Mouse (Mus musculus) forebrain, embryonic 14.5 days (tissue): ENCODE results near the gene Tbc1d8. TPM values are rescaled to one million over a fixed set of nuclear protein-coding genes. Genes with fewer than 3 reads are reported as not detected.

Experiments used
- ATAC-seq: fragments of 200-750 bp; cut with Nextera tagmentation; 2 replicates; pipeline ENCODE4 v1.8.0; 2017; ENCODE audit warnings: mild to moderate bottlenecking, moderate library complexity
- DNase-seq: peaks from one replicate; pipeline ENCODE4 v3.0.0-alpha.2; 2015; ENCODE audit warnings: low spot score
- H3K27ac ChIP-seq: fragments of 300-500 bp; sonication (generic); 2 replicates; pipeline ENCODE4 v1.5.1; 2014; ENCODE audit warnings: low read depth, mild to moderate bottlenecking, control low read depth, low read length, moderate library complexity
- H3K27me3 ChIP-seq: fragments of 300-500 bp; sonication (generic); replicated peaks from 2 replicates; pipeline ENCODE4 v1.6.1; 2014; ENCODE audit warnings: low read length, control low read depth, mixed read lengths; ENCODE audit not compliant: control insufficient read depth, insufficient read depth
- H3K36me3 ChIP-seq: fragments of 300-500 bp; sonication (generic); 2 replicates; pipeline ENCODE4 v1.6.1; 2014; ENCODE audit warnings: low read length, control low read depth; ENCODE audit not compliant: control insufficient read depth, insufficient read depth
- H3K4me1 ChIP-seq: fragments of 300-500 bp; sonication (generic); 2 replicates; pipeline ENCODE4 v1.6.1; 2014; ENCODE audit warnings: antibody characterized with exemption, low read length, control low read depth; ENCODE audit not compliant: control insufficient read depth, insufficient read depth
- H3K4me2 ChIP-seq: fragments of 300-500 bp; sonication (generic); 2 replicates; pipeline ENCODE4 v1.6.1; 2014; ENCODE audit warnings: mild to moderate bottlenecking, control low read depth, low read length
- H3K4me3 ChIP-seq: fragments of 300-500 bp; sonication (generic); 2 replicates; pipeline ENCODE4 v1.5.1; 2014; ENCODE audit warnings: low read depth, low read length, control low read depth
- H3K9ac ChIP-seq: fragments of 300-500 bp; sonication (generic); 2 replicates; pipeline ENCODE4 v1.6.1; 2014; ENCODE audit warnings: mild to moderate bottlenecking, low read length, control low read depth, moderate library complexity
- H3K9me3 ChIP-seq: fragments of 300-500 bp; sonication (generic); replicated peaks from 2 replicates; pipeline ENCODE4 v1.6.1; 2016; ENCODE audit warnings: low read length, control low read depth, mixed read lengths; ENCODE audit not compliant: control insufficient read depth
- WGBS: fragments of 180-500 bp; shearing (Covaris S2); extraction: QIAGEN DNeasy Blood & Tissue Kit; methylation state at CpG from one replicate; pipeline ENCODE4 v1.1.7; 2014; 5-methylcytosine and 5-hydroxymethylcytosine counted together
- polyA plus RNA-seq: library from polyadenylated mRNA; unstranded; fragments of >200 nt; fragmentation: Nextera tagmentation; extraction: Ambion mirVana; gene quantifications from 2 replicates; pipeline ENCODE4 v1.2.1, GENCODE M21; 2014

Gene Tbc1d8
- polyA plus RNA-seq, 1 experiment from 2014 or later = 4.7 TPM

GRCm38 (mm10) chr1:39388163-39388562 lies 90.4 kb downstream of the Tbc1d8 start:
- DNase-seq (no peak), ATAC-seq (no peak)
- Histone ChIP-seq H3K9me3 (no peaks in the 10 kb centered on the region), H3K9ac (no peak overlapping the region), H3K4me1 (no peaks in the 10 kb centered on the region), H3K27ac (peak overlapping the region; percentile 9; the same call in 1 of the 2 replicates), H3K36me3 (no peaks in the 10 kb centered on the region), H3K4me2 (no peak overlapping the region), H3K27me3 (no peaks in the 10 kb centered on the region), H3K4me3 (no peak overlapping the region)
- WGBS = 84% methylated on average over 2 of the region's 2 CpGs

- H3K9ac ChIP-seq = no peak overlapping the region
- H3K4me3 ChIP-seq = no peak overlapping the region
- peak overlapping the region; percentile 9; the same call in 1 of the 2 replicates for H3K27ac ChIP-seq
- ATAC-seq (no peak), DNase-seq (peak; percentile 47)
- H3K27me3 ChIP-seq = no peaks in the 10 kb centered on the region
- H3K36me3 ChIP-seq = no peaks in the 10 kb centered on the region
- no peak overlapping the region for H3K4me2 ChIP-seq
- no peaks in the 10 kb centered on the region for H3K9me3 ChIP-seq
- WGBS = 80% methylated on average over 4 of the region's 4 CpGs
- no peaks in the 10 kb centered on the region for H3K4me1 ChIP-seq
Observed at GRCm38 (mm10) chr1:39387497-39387896, 91.1 kb downstream of the Tbc1d8 start.

- no peaks in the 10 kb centered on the region for H3K9me3 ChIP-seq
- H3K4me3 ChIP-seq = no peak overlapping the region
- no peaks in the 10 kb centered on the region for H3K27me3 ChIP-seq
- 86% methylated on average over 3 of the region's 3 CpGs for WGBS
- H3K27ac ChIP-seq = no peak overlapping the region
- no peaks in the 10 kb centered on the region for H3K36me3 ChIP-seq
- DNase-seq (no peak), ATAC-seq (no peak)
- H3K4me1 ChIP-seq = no peaks in the 10 kb centered on the region
- H3K9ac ChIP-seq = no peak overlapping the region
- H3K4me2 ChIP-seq = no peak overlapping the region
Observed at GRCm38 (mm10) chr1:39386456-39386855, 92.1 kb downstream of the Tbc1d8 start.

- Histone ChIP-seq H3K36me3 (no peaks in the 10 kb centered on the region), H3K4me3 (no peak overlapping the region), H3K9ac (no peak overlapping the region), H3K4me2 (no peak overlapping the region), H3K27me3 (no peaks in the 10 kb centered on the region), H3K9me3 (no peaks in the 10 kb centered on the region), H3K27ac (no peak overlapping the region), H3K4me1 (no peaks in the 10 kb centered on the region)
- DNase-seq (no peak), ATAC-seq (no peak)
- 85% methylated on average over 9 of the region's 9 CpGs for WGBS
Observed at GRCm38 (mm10) chr1:39384914-39385313, 93.6 kb downstream of the Tbc1d8 start.

GRCm38 (mm10) chr1:39381017-39381416 lies 97.5 kb downstream of the Tbc1d8 start:
- Histone ChIP-seq H3K36me3 (0 out of 2 replicates have a peak, but pooled peaks cover 9% of the 10 kb centered on the region), H3K27me3 (no peaks in the 10 kb centered on the region), H3K9ac (no peak overlapping the region), H3K27ac (no peak overlapping the region), H3K4me2 (no peak overlapping the region), H3K4me3 (no peak overlapping the region), H3K9me3 (no peaks in the 10 kb centered on the region), H3K4me1 (no peaks in the 10 kb centered on the region)
- DNase-seq (no peak), ATAC-seq (no peak)
- 88% methylated on average over 9 of the region's 9 CpGs for WGBS

GRCm38 (mm10) chr1:39379021-39379420 lies 99.5 kb downstream of the Tbc1d8 start:
- Histone ChIP-seq H3K4me3 (no peak overlapping the region), H3K9ac (no peak overlapping the region), H3K27ac (no peak overlapping the region), H3K4me1 (no peaks in the 10 kb centered on the region), H3K36me3 (peaks cover 14% of the 10 kb centered on the region), H3K4me2 (no peak overlapping the region), H3K27me3 (no peaks in the 10 kb centered on the region), H3K9me3 (no peaks in the 10 kb centered on the region)
- ATAC-seq (no peak), DNase-seq (no peak)
- WGBS = 74% methylated on average over 5 of the region's 5 CpGs

GRCm38 (mm10) chr1:39378540-39378939 lies 100.0 kb downstream of the Tbc1d8 start:
- H3K4me2 ChIP-seq = no peak overlapping the region
- no peaks in the 10 kb centered on the region for H3K9me3 ChIP-seq
- no peaks in the 10 kb centered on the region for H3K4me1 ChIP-seq
- 61% methylated on average over 1 of the region's 1 CpGs for WGBS
- H3K27ac ChIP-seq = no peak overlapping the region
- H3K36me3 ChIP-seq = peaks cover 18% of the 10 kb centered on the region
- H3K9ac ChIP-seq = no peak overlapping the region
- H3K27me3 ChIP-seq = no peaks in the 10 kb centered on the region
- ATAC-seq = no peak
- no peak for DNase-seq
- no peak overlapping the region for H3K4me3 ChIP-seq

GRCm38 (mm10) chr1:39376726-39377240 lies 101.8 kb downstream of the Tbc1d8 start:
- no peak for ATAC-seq
- Histone ChIP-seq H3K4me2 (no peak overlapping the region), H3K27ac (no peak overlapping the region), H3K9ac (no peak overlapping the region), H3K27me3 (no peaks in the 10 kb centered on the region), H3K9me3 (no peaks in the 10 kb centered on the region), H3K4me3 (no peak overlapping the region), H3K4me1 (no peaks in the 10 kb centered on the region), H3K36me3 (peaks cover 36% of the 10 kb centered on the region)
- WGBS = 92% methylated on average over 9 of the region's 9 CpGs
- no peak for DNase-seq

- DNase-seq (no peak), ATAC-seq (no peak)
- Histone ChIP-seq H3K27ac (no peak overlapping the region), H3K4me3 (no peak overlapping the region), H3K4me1 (no peaks in the 10 kb centered on the region), H3K4me2 (no peak overlapping the region), H3K36me3 (peaks cover 43% of the 10 kb centered on the region), H3K9me3 (no peaks in the 10 kb centered on the region), H3K9ac (no peak overlapping the region), H3K27me3 (no peaks in the 10 kb centered on the region)
- 89% methylated on average over 7 of the region's 7 CpGs for WGBS
Observed at GRCm38 (mm10) chr1:39376121-39376520, 102.4 kb downstream of the Tbc1d8 start.
